Mouse (Mus musculus) 416B (cell line): ENCODE data around the gene Olfr843.

Source experiments
- DNase-seq: peaks from one replicate; pipeline ENCODE4 v3.0.0; 2011; ENCODE audit warnings: low read depth

Gene Olfr843

GRCm38 (mm10) chr9:19251887-19252286 lies at the start of gene Olfr843:
Olfr843 (minus strand) TSS chr9:19251987.
- no peak for DNase-seq
